Mouse (Mus musculus) 3T3-L1 (cell line): ENCODE data around the gene Cyb5r2.

Source experiments
- DNase-seq: peaks from one replicate; pipeline ENCODE4 v3.0.0-alpha.2; 2015; ENCODE audit warnings: low read depth, low spot score

The Cyb5r2 gene

GRCm38 (mm10) chr7:107757308-107758151 lies at the start of gene Cyb5r2:
Gene Cyb5r2, minus strand, starts transcription at chr7:107758032.
- no peak for DNase-seq

GRCm38 (mm10) chr7:107802138-107802537 lies 44.3 kb upstream of the Cyb5r2 start:
- DNase-seq = no peak

GRCm38 (mm10) chr7:107801108-107801507 lies 43.3 kb upstream of the Cyb5r2 start, which contains the start of gene Ovch2:
Gene Ovch2, minus strand, starts transcription at chr7:107801208.
- DNase-seq = no peak

GRCm38 (mm10) chr7:107796500-107796899 lies 38.7 kb upstream of the Cyb5r2 start:
- no peak for DNase-seq

GRCm38 (mm10) chr7:107787977-107788620 lies 30.3 kb upstream of the Cyb5r2 start:
- DNase-seq = peak; percentile 40

GRCm38 (mm10) chr7:107779611-107780010 lies 21.8 kb upstream of the Cyb5r2 start:
- peak; percentile 8 for DNase-seq

- DNase-seq = no peak
Observed at GRCm38 (mm10) chr7:107778216-107778615, 20.4 kb upstream of the Cyb5r2 start.

- no peak for DNase-seq
Observed at GRCm38 (mm10) chr7:107770812-107771211, 13.0 kb upstream of the Cyb5r2 start.

GRCm38 (mm10) chr7:107756748-107757147 lies 1.1 kb downstream of the Cyb5r2 start:
- no peak for DNase-seq

GRCm38 (mm10) chr7:107755905-107756304 lies 1.9 kb downstream of the Cyb5r2 start:
- DNase-seq = no peak

GRCm38 (mm10) chr7:107752031-107752520 lies 5.8 kb downstream of the Cyb5r2 start:
- no peak for DNase-seq

- no peak for DNase-seq
Observed at GRCm38 (mm10) chr7:107749721-107750120, 8.1 kb downstream of the Cyb5r2 start.

- peak; percentile 39 for DNase-seq
Observed at GRCm38 (mm10) chr7:107749270-107749669, 8.6 kb downstream of the Cyb5r2 start.

- DNase-seq = peak; percentile 25
Observed at GRCm38 (mm10) chr7:107747954-107748353, 9.9 kb downstream of the Cyb5r2 start.

GRCm38 (mm10) chr7:107747476-107747875 lies 10.4 kb downstream of the Cyb5r2 start:
- DNase-seq = no peak

- DNase-seq = no peak
Observed at GRCm38 (mm10) chr7:107746036-107746435, 11.8 kb downstream of the Cyb5r2 start.

GRCm38 (mm10) chr7:107745111-107745510 lies 12.7 kb downstream of the Cyb5r2 start:
- no peak for DNase-seq

- no peak for DNase-seq
Observed at GRCm38 (mm10) chr7:107744454-107744853, 13.4 kb downstream of the Cyb5r2 start.

- no peak for DNase-seq
Observed at GRCm38 (mm10) chr7:107742963-107743465, 14.8 kb downstream of the Cyb5r2 start.

- DNase-seq = peak; percentile 5
Observed at GRCm38 (mm10) chr7:107738726-107739125, 19.1 kb downstream of the Cyb5r2 start.

GRCm38 (mm10) chr7:107733162-107733561 lies 24.7 kb downstream of the Cyb5r2 start:
- DNase-seq = no peak

- DNase-seq = no peak
Observed at GRCm38 (mm10) chr7:107730587-107730986, 27.2 kb downstream of the Cyb5r2 start.
